Mouse (Mus musculus) T-cell, adult 2 months (primary cell): ENCODE measurements around the gene Csn2.

Source experiments
- DNase-seq: peaks from one replicate; pipeline ENCODE4 v3.0.0; 2022; ENCODE audit warnings: low spot score

The Csn2 gene

GRCm38 (mm10) chr5:87699530-87699929, at the start of gene Csn2:
Gene Csn2, minus strand, starts transcription at chr5:87699630.
- DNase-seq: no peak

- DNase-seq: no peak
Measured at GRCm38 (mm10) chr5:87734821-87735220, 35.4 kb upstream of the Csn2 start.

- no peak for DNase-seq
Measured at GRCm38 (mm10) chr5:87705891-87706290, 6.5 kb upstream of the Csn2 start.

GRCm38 (mm10) chr5:87665908-87666307, 33.5 kb downstream of the Csn2 start, which contains the start of gene Csn1s1:
Gene Csn1s1, plus strand, starts transcription at chr5:87666208.
- DNase-seq: no peak

GRCm38 (mm10) chr5:87642787-87643186, 56.6 kb downstream of the Csn2 start:
- no peak for DNase-seq
